Mouse (Mus musculus) liver, embryonic 15.5 days (tissue): ENCODE data around the gene Kpna1. TPM values are rescaled to one million over a fixed set of nuclear protein-coding genes. Genes with fewer than 3 reads are reported as not detected.
"Not testable (repeated sequence)": the region's sequence is repeated elsewhere in the genome, so short reads cannot be mapped to it uniquely, and the experiment has no call there.

Experiments
- ATAC-seq: fragments of 200-750 bp; cut with Nextera tagmentation; 2 replicates; pipeline ENCODE4 v1.8.0; 2017; ENCODE audit warnings: moderate number of reproducible peaks, mild to moderate bottlenecking, moderate library complexity; ENCODE audit not compliant: insufficient read depth
- H3K27ac ChIP-seq: fragments of 300-500 bp; sonication (generic); replicated peaks from 2 replicates; pipeline ENCODE4 v1.5.1; 2015; ENCODE audit warnings: mild to moderate bottlenecking, inconsistent platforms
- H3K27me3 ChIP-seq: fragments of 300-500 bp; sonication (generic); 2 replicates; pipeline ENCODE4 v1.6.1; 2015; ENCODE audit warnings: mild to moderate bottlenecking, inconsistent platforms
- H3K36me3 ChIP-seq: fragments of 300-500 bp; sonication (generic); replicated peaks from 2 replicates; pipeline ENCODE4 v1.6.1; 2015; ENCODE audit warnings: moderate library complexity, mild to moderate bottlenecking, inconsistent platforms
- H3K4me1 ChIP-seq: fragments of 300-500 bp; sonication (generic); replicated peaks from 2 replicates; pipeline ENCODE4 v1.6.1; 2015; ENCODE audit warnings: inconsistent platforms
- H3K4me2 ChIP-seq: fragments of 300-500 bp; sonication (generic); 2 replicates; pipeline ENCODE4 v1.6.1; 2015; ENCODE audit warnings: moderate library complexity, mild to moderate bottlenecking, inconsistent platforms
- H3K4me3 ChIP-seq: fragments of 300-500 bp; sonication (generic); replicated peaks from 2 replicates; pipeline ENCODE4 v1.5.1; 2015; ENCODE audit warnings: mild to moderate bottlenecking, inconsistent platforms
- H3K9ac ChIP-seq: fragments of 300-500 bp; sonication (generic); 2 replicates; pipeline ENCODE4 v1.6.1; 2015; ENCODE audit warnings: moderate library complexity, mild to moderate bottlenecking, inconsistent platforms
- H3K9me3 ChIP-seq: fragments of 300-500 bp; sonication (generic); replicated peaks from 2 replicates; pipeline ENCODE4 v1.6.1; 2016; ENCODE audit warnings: inconsistent platforms
- WGBS: fragments of 180-500 bp; shearing (Covaris S2); methylation state at CpG from one replicate; pipeline ENCODE4 v1.1.7; 2015; ENCODE audit warnings: mixed read lengths; ENCODE audit not compliant: insufficient replicate concordance; 5-methylcytosine and 5-hydroxymethylcytosine counted together
- polyA plus RNA-seq: library from polyadenylated mRNA; unstranded; fragments of >200 nt; fragmentation: Nextera tagmentation; extraction: Ambion mirVana; gene quantifications from 2 replicates; pipeline ENCODE4 v1.2.1, GENCODE M21; 2015

Gene Kpna1
- polyA plus RNA-seq, 1 experiment from 2014 or later, result 32.9 TPM

DNA sequence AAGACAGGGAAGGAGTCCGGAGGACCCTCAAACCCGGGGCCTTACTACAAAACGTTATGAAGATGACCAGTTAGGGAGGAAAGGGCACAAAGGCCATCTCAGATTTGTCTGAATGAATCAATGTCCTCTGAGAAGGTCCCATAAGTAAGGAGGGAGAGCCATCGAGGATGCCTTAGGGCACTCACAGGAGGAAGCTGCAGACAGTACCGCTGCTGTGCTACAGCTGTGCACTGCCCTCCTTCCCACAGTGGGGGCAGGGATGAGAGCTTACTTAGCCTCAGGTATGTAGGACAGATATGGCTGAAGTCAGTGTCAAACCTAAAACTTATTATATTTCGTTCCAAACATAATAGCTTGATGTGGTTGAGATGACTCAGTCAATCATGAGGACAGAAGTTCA lies 72.9 kb downstream of the Kpna1 start:
- H3K9me3 ChIP-seq, result no peaks in the 10 kb centered on the region
- H3K36me3 ChIP-seq, result peaks cover 74% of the 10 kb centered on the region
- H3K4me1 ChIP-seq, result no peaks in the 10 kb centered on the region
- H3K9ac ChIP-seq, result no peak overlapping the region
- no peak overlapping the region for H3K4me3 ChIP-seq
- no peak overlapping the region for H3K27ac ChIP-seq
- no peak for ATAC-seq
- WGBS, result 83% methylated on average over 6 of the region's 6 CpGs
- no peak overlapping the region for H3K4me2 ChIP-seq
- no peaks in the 10 kb centered on the region for H3K27me3 ChIP-seq

DNA sequence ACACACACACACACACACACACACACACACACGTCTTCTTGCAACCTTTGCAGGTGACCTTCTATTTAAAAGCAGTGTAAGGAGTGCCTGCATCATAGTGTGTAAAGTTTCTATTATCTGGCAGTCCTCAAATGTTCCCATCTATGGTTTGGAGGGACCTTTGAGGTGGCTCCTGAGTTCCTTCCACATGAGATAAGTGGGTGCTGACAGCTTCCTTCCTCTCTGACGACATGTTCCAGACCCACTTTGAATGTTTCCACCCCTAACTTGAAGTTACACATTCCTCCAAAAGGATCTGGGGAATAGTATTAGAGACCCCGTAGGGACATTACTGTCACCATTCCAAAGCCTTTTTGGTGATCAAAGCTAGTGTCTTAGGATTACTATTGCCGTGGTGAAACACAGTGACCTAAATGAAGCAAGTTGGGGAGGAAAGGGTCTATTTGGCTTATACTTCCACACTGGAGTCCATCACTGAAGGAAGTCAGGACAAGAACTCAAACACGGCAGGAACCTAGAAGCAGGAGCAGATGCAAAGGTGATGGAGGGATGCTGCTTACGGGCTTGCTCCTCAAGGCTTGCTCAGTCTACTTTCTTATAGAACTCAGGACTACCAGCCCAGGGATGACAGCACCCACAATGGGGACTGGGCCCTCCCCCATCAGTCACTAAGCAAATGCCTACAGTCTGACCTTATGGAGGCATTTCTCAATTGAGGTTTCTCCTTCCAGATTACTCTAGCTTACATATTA lies 75.2 kb downstream of the Kpna1 start:
- no peaks in the 10 kb centered on the region for H3K9me3 ChIP-seq
- H3K4me1 ChIP-seq, result peaks cover 4% of the 10 kb centered on the region
- no peak for ATAC-seq
- no peak overlapping the region for H3K9ac ChIP-seq
- no peak overlapping the region for H3K27ac ChIP-seq
- no peaks in the 10 kb centered on the region for H3K27me3 ChIP-seq
- H3K4me2 ChIP-seq, result no peak overlapping the region
- no peak overlapping the region for H3K4me3 ChIP-seq
- H3K36me3 ChIP-seq, result peaks cover 54% of the 10 kb centered on the region
- 71% methylated on average over 6 of the region's 6 CpGs for WGBS

- H3K4me1 ChIP-seq, result peaks cover 4% of the 10 kb centered on the region
- no peak overlapping the region for H3K4me3 ChIP-seq
- H3K9me3 ChIP-seq, result no peaks in the 10 kb centered on the region
- no peak for ATAC-seq
- H3K27me3 ChIP-seq, result no peaks in the 10 kb centered on the region
- no peak overlapping the region for H3K4me2 ChIP-seq
- peaks cover 42% of the 10 kb centered on the region for H3K36me3 ChIP-seq
- no peak overlapping the region for H3K27ac ChIP-seq
- no peak overlapping the region for H3K9ac ChIP-seq
- 82% methylated on average over 8 of the region's 8 CpGs for WGBS
Measured at GRCm38 (mm10) chr16:36054920-36055319, 76.4 kb downstream of the Kpna1 start.

DNA sequence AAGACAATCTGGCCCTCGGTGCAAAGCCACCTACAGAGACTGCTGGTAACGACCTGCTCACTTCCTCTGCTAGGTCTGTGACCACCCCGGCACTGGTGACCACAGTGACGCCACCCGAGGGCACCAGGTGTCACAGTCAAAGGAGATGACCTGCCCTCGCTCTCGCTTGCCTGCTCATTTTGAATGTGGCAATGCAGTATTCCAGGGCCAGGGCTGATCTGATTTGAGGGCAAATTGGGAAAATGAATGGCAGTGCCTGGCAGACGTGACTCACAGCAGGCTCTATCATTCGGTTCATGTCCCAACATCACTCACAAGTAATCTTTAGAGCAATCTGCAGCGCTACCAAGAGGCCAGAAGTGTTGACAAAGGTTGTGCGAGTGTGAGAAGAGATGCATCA lies 77.9 kb downstream of the Kpna1 start:
- Histone ChIP-seq H3K4me1 (peaks cover 10% of the 10 kb centered on the region), H3K9me3 (no peaks in the 10 kb centered on the region), H3K27me3 (no peaks in the 10 kb centered on the region), H3K27ac (no peak overlapping the region), H3K36me3 (peaks cover 33% of the 10 kb centered on the region), H3K4me2 (no peak overlapping the region), H3K4me3 (no peak overlapping the region), H3K9ac (no peak overlapping the region)
- no peak for ATAC-seq
- WGBS, result 83% methylated on average over 11 of the region's 11 CpGs

DNA sequence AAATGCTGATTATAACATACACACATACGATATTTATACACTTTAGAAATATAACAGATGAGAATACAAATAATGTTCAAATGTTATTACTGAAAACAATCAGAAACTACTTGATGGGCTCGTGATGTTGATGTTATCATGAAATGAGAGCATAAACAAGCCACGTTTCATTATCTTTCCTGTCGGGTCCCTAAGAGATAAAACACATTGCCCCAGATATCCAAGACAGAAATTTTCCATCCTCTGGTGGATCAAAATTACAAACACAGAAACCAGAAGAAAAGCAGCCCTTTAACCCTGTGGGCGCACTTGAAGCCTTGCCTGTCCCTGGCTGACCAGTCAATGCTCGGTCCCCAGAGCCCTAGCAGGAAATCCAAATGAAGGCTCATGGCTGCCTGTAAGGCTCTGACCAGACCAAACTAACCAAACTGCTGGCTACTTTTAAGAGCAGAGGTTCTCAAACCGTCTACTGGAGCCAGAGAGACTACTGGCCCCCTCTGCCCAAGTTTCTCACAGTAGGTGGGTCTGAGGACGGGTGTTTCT lies 79.5 kb downstream of the Kpna1 start:
- no peak for ATAC-seq
- no peak overlapping the region for H3K9ac ChIP-seq
- no peak overlapping the region for H3K4me2 ChIP-seq
- no peaks in the 10 kb centered on the region for H3K9me3 ChIP-seq
- peaks cover 25% of the 10 kb centered on the region for H3K36me3 ChIP-seq
- no peak overlapping the region for H3K4me3 ChIP-seq
- no peak overlapping the region for H3K27ac ChIP-seq
- WGBS, result 56% methylated on average over 8 of the region's 8 CpGs
- no peaks in the 10 kb centered on the region for H3K27me3 ChIP-seq
- H3K4me1 ChIP-seq, result peaks cover 19% of the 10 kb centered on the region

DNA sequence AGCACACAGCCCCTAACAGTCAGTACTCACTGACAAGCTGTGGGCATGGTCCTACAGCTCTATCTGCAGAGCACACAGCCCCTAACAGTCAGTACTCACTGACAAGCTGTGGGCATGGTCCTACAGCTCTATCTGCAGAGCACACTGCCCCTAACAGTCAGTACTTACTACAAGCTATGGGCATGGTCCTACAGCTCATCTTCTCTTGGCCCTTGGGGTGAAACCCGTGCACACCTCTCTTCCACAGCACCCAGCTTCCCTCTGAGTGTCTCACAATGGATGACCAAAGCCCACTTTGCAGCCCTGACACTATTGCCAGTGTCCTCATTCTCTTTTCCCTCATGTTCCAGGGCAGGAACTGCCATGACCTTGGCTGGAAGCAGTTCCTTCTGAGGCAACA lies 84.0 kb downstream of the Kpna1 start:
- Histone ChIP-seq H3K36me3 (peaks cover 11% of the 10 kb centered on the region; the same call in 1 of the 2 replicates), H3K4me1 (peaks cover 35% of the 10 kb centered on the region), H3K27ac (0 out of 2 replicates have a peak overlapping the region, but pooled peaks have one; percentile 38)
- WGBS, result 33% methylated on average over 1 of the region's 1 CpGs
- not testable (repeated sequence) for H3K4me2 ChIP-seq, H3K9me3 ChIP-seq, ATAC-seq, H3K27me3 ChIP-seq, H3K9ac ChIP-seq, H3K4me3 ChIP-seq

GRCm38 (mm10) chr16:36063315-36063714 lies 84.8 kb downstream of the Kpna1 start:
- Histone ChIP-seq H3K9ac (no peak overlapping the region), H3K9me3 (no peaks in the 10 kb centered on the region), H3K4me2 (no peak overlapping the region), H3K27me3 (no peaks in the 10 kb centered on the region), H3K4me3 (no peak overlapping the region), H3K36me3 (peaks cover 11% of the 10 kb centered on the region; the same call in 1 of the 2 replicates), H3K4me1 (peaks cover 39% of the 10 kb centered on the region), H3K27ac (0 out of 2 replicates have a peak overlapping the region, but pooled peaks have one; percentile 2)
- 78% methylated on average over 2 of the region's 2 CpGs for WGBS
- no peak for ATAC-seq

DNA sequence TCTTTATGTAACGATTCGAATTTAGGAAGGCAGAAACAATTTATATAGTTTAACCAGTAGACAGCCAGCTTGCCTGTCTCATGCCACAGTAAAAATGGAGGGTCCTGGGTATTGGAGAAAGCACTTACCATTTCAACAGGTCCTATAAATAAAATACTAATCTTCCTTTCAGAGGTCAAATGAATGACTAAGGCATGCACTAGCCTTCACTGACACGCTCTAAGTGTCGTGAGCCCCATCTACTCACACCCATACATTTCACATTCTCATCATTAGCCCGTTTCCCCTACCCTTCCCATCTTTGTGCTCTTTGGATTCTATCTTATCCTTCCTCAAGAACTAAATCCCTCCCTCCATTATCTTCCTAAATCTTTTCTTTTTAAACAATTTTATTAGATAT lies 86.4 kb downstream of the Kpna1 start:
- Histone ChIP-seq H3K9ac (no peak overlapping the region), H3K4me3 (no peak overlapping the region), H3K27me3 (no peaks in the 10 kb centered on the region), H3K36me3 (peaks cover 17% of the 10 kb centered on the region; the same call in 1 of the 2 replicates), H3K27ac (no peak overlapping the region), H3K4me2 (no peak overlapping the region), H3K4me1 (peaks cover 53% of the 10 kb centered on the region), H3K9me3 (no peaks in the 10 kb centered on the region)
- ATAC-seq, result no peak
- 81% methylated on average over 5 of the region's 5 CpGs for WGBS

DNA sequence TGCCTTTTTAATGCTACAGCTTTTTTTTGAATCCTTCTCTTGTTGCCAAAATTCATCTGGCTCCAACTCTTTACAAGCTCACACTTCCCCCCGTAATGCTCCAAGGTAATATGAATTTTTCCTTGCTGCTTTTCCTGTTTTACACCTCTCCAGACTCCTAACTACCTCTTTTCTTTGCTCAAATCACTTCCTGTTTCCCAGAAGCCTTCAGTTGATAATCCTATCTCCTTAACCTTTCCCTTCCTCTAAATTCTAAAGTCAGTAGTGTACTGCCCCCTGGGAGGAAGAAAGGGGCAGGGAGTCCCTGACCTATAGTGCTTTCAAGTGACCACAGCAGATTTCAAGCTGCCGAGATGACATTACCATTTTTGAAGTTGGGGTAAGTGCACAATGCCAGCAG lies 89.1 kb downstream of the Kpna1 start:
- WGBS, result 49% methylated on average over 2 of the region's 2 CpGs
- Histone ChIP-seq H3K4me3 (no peak overlapping the region), H3K4me1 (peaks cover 51% of the 10 kb centered on the region), H3K4me2 (no peak overlapping the region), H3K9me3 (no peaks in the 10 kb centered on the region), H3K27ac (no peak overlapping the region), H3K27me3 (no peaks in the 10 kb centered on the region), H3K9ac (no peak overlapping the region), H3K36me3 (0 out of 2 replicates have a peak, but pooled peaks cover 10% of the 10 kb centered on the region)
- ATAC-seq, result no peak

GRCm38 (mm10) chr16:36068356-36068755 lies 89.8 kb downstream of the Kpna1 start:
- WGBS, result 66% methylated on average over 3 of the region's 3 CpGs
- Histone ChIP-seq H3K4me3 (no peak overlapping the region), H3K36me3 (0 out of 2 replicates have a peak, but pooled peaks cover 10% of the 10 kb centered on the region), H3K9ac (no peak overlapping the region), H3K4me2 (no peak overlapping the region), H3K27ac (no peak overlapping the region), H3K9me3 (no peaks in the 10 kb centered on the region), H3K27me3 (no peaks in the 10 kb centered on the region), H3K4me1 (peaks cover 50% of the 10 kb centered on the region)
- ATAC-seq, result no peak

DNA sequence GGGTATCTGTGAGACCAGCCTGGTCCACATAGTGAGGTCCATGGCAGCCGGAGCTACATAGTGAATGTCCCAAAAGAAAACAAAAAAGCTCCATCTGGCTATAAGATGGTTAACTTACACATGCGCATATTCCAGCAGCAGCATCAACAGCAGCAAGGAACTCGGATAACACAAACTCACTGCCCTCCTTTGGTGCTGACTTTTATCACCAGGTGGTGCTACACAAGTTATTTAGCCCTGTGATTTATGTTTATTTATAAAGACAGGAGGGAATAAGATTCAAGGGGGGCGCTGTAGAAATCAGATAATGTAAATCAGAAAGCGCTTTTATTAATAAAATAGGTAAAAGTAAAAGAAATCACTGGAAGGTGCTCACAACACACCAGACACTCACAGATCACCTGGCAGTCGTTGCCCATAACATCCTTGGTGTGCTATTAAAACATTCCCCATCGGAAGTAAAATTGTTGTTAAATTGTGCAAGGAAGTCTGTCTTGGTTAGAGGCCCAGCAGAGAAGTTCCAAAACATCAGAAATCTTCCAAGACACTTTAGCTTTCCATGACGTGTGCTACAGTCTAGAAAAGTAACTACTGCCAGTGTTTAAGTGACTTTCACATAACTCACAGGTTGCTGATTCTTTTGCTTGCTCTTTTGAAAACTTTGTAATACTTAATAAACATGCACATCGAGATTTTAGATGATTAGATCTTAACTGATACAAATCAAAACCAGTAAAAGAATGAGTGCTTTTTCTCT lies 91.4 kb downstream of the Kpna1 start:
- Histone ChIP-seq H3K9ac (peak overlapping the region; percentile 86), H3K27me3 (no peaks in the 10 kb centered on the region), H3K4me2 (peak overlapping the region; percentile 93), H3K4me1 (peaks cover 43% of the 10 kb centered on the region), H3K9me3 (no peaks in the 10 kb centered on the region), H3K4me3 (peak overlapping the region; percentile 90), H3K36me3 (0 out of 2 replicates have a peak, but pooled peaks cover 10% of the 10 kb centered on the region), H3K27ac (no peak overlapping the region)
- 43% methylated on average over 9 of the region's 9 CpGs for WGBS
- ATAC-seq, result no peak
